Mouse (Mus musculus) intestine, embryonic 16.5 days (tissue): ENCODE measurements around the gene Tmem132b. TPM values are rescaled to one million over a fixed set of nuclear protein-coding genes. Genes with fewer than 3 reads are reported as not detected.

Experiments
- ATAC-seq: fragments of 200-750 bp; cut with Nextera tagmentation; 2 replicates; pipeline ENCODE4 v1.8.0; 2017; ENCODE audit warnings: moderate TSS enrichment, moderate library complexity
- H3K27ac ChIP-seq: fragments of 300-500 bp; sonication (generic); 2 replicates; pipeline ENCODE4 v1.5.1; 2014; ENCODE audit warnings: mild to moderate bottlenecking, low read length
- H3K27me3 ChIP-seq: fragments of 300-500 bp; sonication (generic); replicated peaks from 2 replicates; pipeline ENCODE4 v1.6.1; 2014; ENCODE audit warnings: low read length, control low read depth, mixed read lengths; ENCODE audit not compliant: control insufficient read depth, insufficient read depth
- H3K36me3 ChIP-seq: fragments of 300-500 bp; sonication (generic); 2 replicates; pipeline ENCODE4 v1.6.1; 2014; ENCODE audit warnings: low read length, control low read depth; ENCODE audit not compliant: control insufficient read depth, insufficient read depth
- H3K4me1 ChIP-seq: fragments of 300-500 bp; sonication (generic); 2 replicates; pipeline ENCODE4 v1.6.1; 2014; ENCODE audit warnings: low read length, control low read depth, mixed read lengths; ENCODE audit not compliant: control insufficient read depth, insufficient read depth
- H3K4me2 ChIP-seq: fragments of 300-500 bp; sonication (generic); 2 replicates; pipeline ENCODE4 v1.6.1; 2014; ENCODE audit warnings: low read depth, low read length, control low read depth
- H3K4me3 ChIP-seq: fragments of 300-500 bp; sonication (generic); 2 replicates; pipeline ENCODE4 v1.5.1; 2014; ENCODE audit warnings: mild to moderate bottlenecking, low read length
- H3K9ac ChIP-seq: fragments of 300-500 bp; sonication (generic); 2 replicates; pipeline ENCODE4 v1.6.1; 2014; ENCODE audit warnings: low read depth, low read length
- H3K9me3 ChIP-seq: fragments of 300-500 bp; sonication (generic); 2 replicates; pipeline ENCODE4 v1.6.1; 2016; ENCODE audit warnings: low read length, control low read depth; ENCODE audit not compliant: control insufficient read depth
- WGBS: fragments of 180-500 bp; shearing (Covaris S2); extraction: QIAGEN DNeasy Blood & Tissue Kit; methylation state at CpG from one replicate; pipeline ENCODE4 v1.1.7; 2014; 5-methylcytosine and 5-hydroxymethylcytosine counted together
- polyA plus RNA-seq: library from polyadenylated mRNA; unstranded; fragments of >200 nt; fragmentation: Nextera tagmentation; extraction: Ambion mirVana; gene quantifications from 2 replicates; pipeline ENCODE4 v1.2.1, GENCODE M21; 2015

The Tmem132b gene
- polyA plus RNA-seq, 1 experiment from 2014 or later, result 0.11 TPM

GRCm38 (mm10) chr5:125705379-125705778 is 173.8 kb downstream of the Tmem132b start:
- no peak for ATAC-seq
- no peaks in the 10 kb centered on the region for H3K4me1 ChIP-seq
- WGBS, result 72% methylated on average over 8 of the region's 8 CpGs
- no peak overlapping the region for H3K9ac ChIP-seq
- no peaks in the 10 kb centered on the region for H3K36me3 ChIP-seq
- H3K4me2 ChIP-seq, result no peak overlapping the region
- H3K27ac ChIP-seq, result no peak overlapping the region
- H3K27me3 ChIP-seq, result no peaks in the 10 kb centered on the region
- no peak overlapping the region for H3K4me3 ChIP-seq
- H3K9me3 ChIP-seq, result no peaks in the 10 kb centered on the region

- no peak for ATAC-seq
- WGBS, result 2% methylated on average over 3 of the region's 3 CpGs
Observed at GRCm38 (mm10) chr5:125709160-125709559, 177.6 kb downstream of the Tmem132b start.

GRCm38 (mm10) chr5:125726815-125727214 is 195.2 kb downstream of the Tmem132b start:
- Histone ChIP-seq H3K36me3 (no peaks in the 10 kb centered on the region), H3K4me3 (no peak overlapping the region), H3K4me1 (no peaks in the 10 kb centered on the region), H3K9me3 (no peaks in the 10 kb centered on the region; the same call in 1 of the 2 replicates), H3K27me3 (no peaks in the 10 kb centered on the region), H3K27ac (no peak overlapping the region), H3K4me2 (no peak overlapping the region), H3K9ac (no peak overlapping the region)
- ATAC-seq, result no peak
- WGBS, result 83% methylated on average over 7 of the region's 7 CpGs

More at GRCm38 (mm10) chr5:125709160-125709559, 177.6 kb downstream of the Tmem132b start:
- no peaks in the 10 kb centered on the region for H3K4me1 ChIP-seq
- no peaks in the 10 kb centered on the region for H3K27me3 ChIP-seq
- H3K27ac ChIP-seq, result no peak overlapping the region
- no peak overlapping the region for H3K4me2 ChIP-seq
- no peaks in the 10 kb centered on the region for H3K9me3 ChIP-seq
- H3K4me3 ChIP-seq, result no peak overlapping the region
- no peak overlapping the region for H3K9ac ChIP-seq
- no peaks in the 10 kb centered on the region for H3K36me3 ChIP-seq

GRCm38 (mm10) chr5:125727436-125727835 is 195.9 kb downstream of the Tmem132b start:
- Histone ChIP-seq H3K36me3 (no peaks in the 10 kb centered on the region), H3K4me2 (no peak overlapping the region), H3K9ac (no peak overlapping the region), H3K9me3 (no peaks in the 10 kb centered on the region; the same call in 1 of the 2 replicates), H3K4me3 (no peak overlapping the region), H3K27ac (no peak overlapping the region), H3K27me3 (no peaks in the 10 kb centered on the region), H3K4me1 (no peaks in the 10 kb centered on the region)
- ATAC-seq, result no peak
- 79% methylated on average over 5 of the region's 5 CpGs for WGBS

GRCm38 (mm10) chr5:125727936-125728335 is 196.4 kb downstream of the Tmem132b start:
- ATAC-seq, result no peak
- 83% methylated on average over 9 of the region's 9 CpGs for WGBS
- no peaks in the 10 kb centered on the region for H3K36me3 ChIP-seq
- H3K9ac ChIP-seq, result no peak overlapping the region
- H3K4me2 ChIP-seq, result no peak overlapping the region
- H3K9me3 ChIP-seq, result no peaks in the 10 kb centered on the region; the same call in 1 of the 2 replicates
- H3K4me3 ChIP-seq, result no peak overlapping the region
- no peak overlapping the region for H3K27ac ChIP-seq
- H3K27me3 ChIP-seq, result no peaks in the 10 kb centered on the region
- H3K4me1 ChIP-seq, result no peaks in the 10 kb centered on the region

GRCm38 (mm10) chr5:125728521-125728920 is 196.9 kb downstream of the Tmem132b start:
- Histone ChIP-seq H3K27ac (no peak overlapping the region), H3K9me3 (no peaks in the 10 kb centered on the region; the same call in 1 of the 2 replicates), H3K4me2 (no peak overlapping the region), H3K4me3 (no peak overlapping the region), H3K9ac (no peak overlapping the region), H3K27me3 (no peaks in the 10 kb centered on the region), H3K36me3 (no peaks in the 10 kb centered on the region), H3K4me1 (no peaks in the 10 kb centered on the region)
- ATAC-seq, result no peak
- WGBS, result 83% methylated on average over 3 of the region's 3 CpGs

- 95% methylated on average over 1 of the region's 1 CpGs for WGBS
- Histone ChIP-seq H3K36me3 (no peaks in the 10 kb centered on the region), H3K27ac (no peak overlapping the region)
Observed at GRCm38 (mm10) chr5:125733806-125734205, 202.2 kb downstream of the Tmem132b start.

GRCm38 (mm10) chr5:125737105-125737504 is 205.5 kb downstream of the Tmem132b start:
- Histone ChIP-seq H3K4me2 (no peak overlapping the region), H3K27ac (no peak overlapping the region), H3K4me3 (no peak overlapping the region), H3K9me3 (no peaks in the 10 kb centered on the region), H3K27me3 (no peaks in the 10 kb centered on the region), H3K36me3 (no peaks in the 10 kb centered on the region), H3K9ac (no peak overlapping the region), H3K4me1 (no peaks in the 10 kb centered on the region)
- 47% methylated on average over 9 of the region's 9 CpGs for WGBS
- no peak for ATAC-seq

More at GRCm38 (mm10) chr5:125733806-125734205, 202.2 kb downstream of the Tmem132b start:
- Histone ChIP-seq H3K4me1 (no peaks in the 10 kb centered on the region), H3K27me3 (no peaks in the 10 kb centered on the region), H3K4me3 (no peak overlapping the region), H3K9ac (no peak overlapping the region), H3K4me2 (no peak overlapping the region), H3K9me3 (no peaks in the 10 kb centered on the region)
- no peak for ATAC-seq

- Histone ChIP-seq H3K27me3 (no peaks in the 10 kb centered on the region), H3K36me3 (no peaks in the 10 kb centered on the region), H3K9me3 (peaks cover under 1% of the 10 kb centered on the region; the same call in 1 of the 2 replicates), H3K4me1 (no peaks in the 10 kb centered on the region), H3K27ac (no peak overlapping the region), H3K4me2 (no peak overlapping the region), H3K9ac (no peak overlapping the region), H3K4me3 (no peak overlapping the region)
- WGBS, result 80% methylated on average over 6 of the region's 6 CpGs
- ATAC-seq, result no peak
Observed at GRCm38 (mm10) chr5:125743503-125743902, 211.9 kb downstream of the Tmem132b start.

GRCm38 (mm10) chr5:125745727-125746126 is 214.2 kb downstream of the Tmem132b start:
- no peak overlapping the region for H3K4me3 ChIP-seq
- no peak overlapping the region for H3K9ac ChIP-seq
- no peaks in the 10 kb centered on the region for H3K27me3 ChIP-seq
- ATAC-seq, result no peak
- peaks cover 2% of the 10 kb centered on the region; the same call in 1 of the 2 replicates for H3K9me3 ChIP-seq
- H3K27ac ChIP-seq, result no peak overlapping the region
- no peak overlapping the region for H3K4me2 ChIP-seq
- 67% methylated on average over 7 of the region's 7 CpGs for WGBS
- no peaks in the 10 kb centered on the region for H3K4me1 ChIP-seq
- H3K36me3 ChIP-seq, result no peaks in the 10 kb centered on the region
